Mouse (Mus musculus): ENCODE measurements at regions not wholly inside any gene's neighbourhood (a gene's known extent, or its start where the extent isn't known, plus 50 kb on each side); places are given as distances from the start of the nearest gene placed in this dataset.

DNA sequence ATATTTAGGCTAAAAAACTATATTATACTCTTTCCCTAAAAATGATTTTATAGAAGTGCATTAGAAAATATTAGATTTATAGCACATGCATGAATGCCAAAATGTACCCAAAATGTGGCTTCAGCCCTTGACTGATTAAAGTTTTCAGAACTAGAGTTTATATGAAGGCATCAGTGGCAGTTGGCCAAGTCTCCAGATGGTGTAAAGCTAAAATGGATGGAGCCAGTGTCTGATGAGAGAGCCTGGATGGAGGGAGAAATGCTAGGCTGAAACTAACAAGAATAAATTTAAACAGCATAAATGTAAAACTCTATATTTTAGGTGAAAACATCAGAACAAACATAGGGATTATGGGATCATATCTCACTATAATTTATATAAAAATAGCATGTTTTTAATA lies 648.8 kb upstream of the Apob start:
- H3K36me3 ChIP-seq = no peaks in the 10 kb centered on the region
- no peak overlapping the region for H3K27ac ChIP-seq
- H3K9ac ChIP-seq = no peak overlapping the region
- H3K27me3 ChIP-seq = no peaks in the 10 kb centered on the region
- no peak overlapping the region for H3K4me3 ChIP-seq
- no peaks in the 10 kb centered on the region for H3K4me1 ChIP-seq
- H3K4me2 ChIP-seq (replicated peaks) = no peak overlapping the region
- ATAC-seq (ENCODE audit: low FRiP score) = no peak
- no peaks in the 10 kb centered on the region for H3K9me3 ChIP-seq (replicated peaks)

Data from hindbrain, embryonic 12.5 days (tissue).